Mouse (Mus musculus): ENCODE results near the gene Cst6. TPM values are rescaled to one million over a fixed set of nuclear protein-coding genes. Genes with fewer than 3 reads are reported as not detected.

Cst6 gene
- total and polyA plus RNA-seq, 3 experiments = 0.26 TPM; not detected in 2

DNA sequence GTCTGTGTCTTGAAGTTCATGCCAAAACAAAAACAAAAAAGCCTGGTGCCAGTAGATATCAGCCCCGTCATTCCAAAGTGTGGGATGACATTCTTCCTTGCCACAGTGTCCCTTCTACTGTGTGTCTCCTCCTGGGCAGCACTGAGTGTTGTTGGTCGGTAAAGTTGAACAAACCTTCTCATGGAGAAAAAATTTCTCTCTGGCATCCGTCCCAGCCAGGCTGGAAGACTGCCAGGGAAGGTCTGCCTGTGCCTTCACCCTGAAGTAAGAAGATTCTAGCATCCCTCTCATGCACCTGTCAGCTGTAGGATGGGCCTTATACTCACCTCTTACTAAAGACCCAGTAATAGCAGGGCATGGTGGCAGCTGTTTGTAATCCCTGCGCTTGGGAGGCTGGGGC, 43.5 kb upstream of the Cst6 start:
- Histone ChIP-seq H3K36me3 (ENCODE audit: control insufficient read depth in 1 of 2, insufficient read depth in 2 of 2, low read length in 2 of 2) (peaks cover 0 to 7% of the 10 kb centered on the region in 2 experiments; a peak in 2 of 4 replicates), H3K9ac (ENCODE audit: control insufficient read depth, low read depth, low read length, poor library complexity, severe bottlenecking) (no peak overlapping the region), H3K79me2 (ENCODE audit: control insufficient read depth, insufficient read depth, low read length, poor library complexity) (peaks cover 18% of the 10 kb centered on the region), H3K4me3 (ENCODE audit: control insufficient read depth in 1 of 2, insufficient read depth in 1 of 2, low read depth in 2 of 2, low read length in 2 of 2) (no peak overlapping the region), H3K9me3 (replicated peaks; ENCODE audit: insufficient read depth, low read length) (no peaks in the 10 kb centered on the region), H3K27me3 (ENCODE audit: control insufficient read depth in 1 of 2, insufficient read depth in 2 of 2, low read length in 2 of 2) (no peaks in the 10 kb centered on the region), H3K27ac (ENCODE audit: control insufficient read depth, low read depth, low read length) (no peak overlapping the region), H3K4me1 (ENCODE audit: control insufficient read depth in 1 of 2, insufficient read depth in 2 of 2, low read length in 2 of 2) (peaks cover 0 to 14% of the 10 kb centered on the region in 2 experiments; a peak in 2 of 4 replicates)
- DNase-seq (ENCODE audit: low read depth, low spot score) = peak; percentile 71
- TF ChIP-seq ZMIZ1 (IDR thresholded peaks at IDR 0.05; ENCODE audit: low read depth, low read length) (no peak), ZNF384 (IDR thresholded peaks at IDR 0.05; ENCODE audit: low read depth, low read length) (peak; percentile 49; the same call in 1 of the 2 replicates), TCF12 (IDR thresholded peaks at IDR 0.05; ENCODE audit: low read depth, low read length) (no peak)

DNA sequence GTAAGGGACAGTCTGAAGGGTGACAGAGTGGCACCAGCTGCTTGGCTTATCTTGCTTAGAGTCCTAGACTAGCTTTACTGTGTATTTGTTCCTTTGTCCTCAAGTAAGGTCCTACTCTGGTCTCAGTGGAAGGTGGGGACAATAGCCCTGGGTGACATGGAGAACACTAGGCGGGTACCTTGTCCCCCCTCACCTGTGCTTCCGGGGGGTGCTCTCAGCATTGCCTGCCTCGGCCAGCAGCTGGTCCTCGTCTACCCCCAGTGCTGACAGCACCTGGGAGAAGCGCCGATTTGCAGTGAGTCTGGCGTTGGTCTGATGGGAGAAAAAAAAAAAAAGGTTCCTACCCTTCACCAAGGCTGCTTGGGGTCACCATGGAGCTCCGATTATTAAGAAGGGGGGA, 41.0 kb upstream of the Cst6 start:
- Histone ChIP-seq H3K4me1 (ENCODE audit: control insufficient read depth in 1 of 2, insufficient read depth in 2 of 2, low read length in 2 of 2) (peaks cover 3 to 26% of the 10 kb centered on the region in 2 experiments; a peak in 3 of 4 replicates), H3K27ac (ENCODE audit: control insufficient read depth, low read depth, low read length) (peak overlapping the region; percentile 98), H3K36me3 (ENCODE audit: control insufficient read depth in 1 of 2, insufficient read depth in 2 of 2, low read length in 2 of 2) (peaks cover 0 to 13% of the 10 kb centered on the region in 2 experiments; a peak in 2 of 4 replicates), H3K9ac (ENCODE audit: control insufficient read depth, low read depth, low read length, poor library complexity, severe bottlenecking) (peak overlapping the region; percentile 94), H3K9me3 (replicated peaks; ENCODE audit: insufficient read depth, low read length) (no peaks in the 10 kb centered on the region), H3K4me3 (ENCODE audit: control insufficient read depth in 1 of 2, insufficient read depth in 1 of 2, low read depth in 2 of 2, low read length in 2 of 2) (peak overlapping the region; percentile 70 to 81), H3K79me2 (ENCODE audit: control insufficient read depth, insufficient read depth, low read length, poor library complexity) (peaks cover 39% of the 10 kb centered on the region), H3K27me3 (ENCODE audit: control insufficient read depth in 1 of 2, insufficient read depth in 2 of 2, low read length in 2 of 2) (no peaks in the 10 kb centered on the region)
- DNase-seq (ENCODE audit: low read depth, low spot score) = no peak
- TF ChIP-seq ETS1 (IDR thresholded peaks at IDR 0.05; ENCODE audit: low read depth, low read length) (no peak), MYB (IDR thresholded peaks at IDR 0.05; ENCODE audit: low read depth, low read length) (no peak), GATA1 (IDR thresholded peaks at IDR 0.05; ENCODE audit: low read depth, low read length) (0 out of 2 replicates have a peak, but pooled peaks have one; percentile 21)

DNA sequence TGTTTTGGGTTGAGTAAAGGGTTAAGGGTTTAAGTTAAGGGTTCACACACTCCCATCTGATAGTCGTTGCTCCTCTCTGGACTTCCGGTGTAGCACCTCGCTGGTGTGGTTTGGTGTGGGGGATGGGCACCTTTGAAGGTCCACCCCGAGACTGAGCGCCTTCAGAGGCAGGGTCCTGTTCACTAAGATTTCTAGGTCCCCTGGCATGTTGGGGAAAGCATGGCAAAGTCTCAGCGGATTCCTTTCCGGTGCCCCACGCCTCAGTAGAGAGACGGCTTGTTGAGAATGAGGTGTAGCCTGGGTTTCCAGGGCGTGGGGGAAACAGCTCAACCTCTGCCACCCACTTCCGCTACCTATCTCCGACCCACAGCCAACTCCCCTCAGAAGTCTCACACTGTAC, 40.3 kb upstream of the Cst6 start:
- H3K9ac ChIP-seq (ENCODE audit: control insufficient read depth, low read depth, low read length, poor library complexity, severe bottlenecking) = peak overlapping the region; percentile 94
- peaks cover 39% of the 10 kb centered on the region for H3K79me2 ChIP-seq (ENCODE audit: control insufficient read depth, insufficient read depth, low read length, poor library complexity)
- peak overlapping the region; percentile 98 for H3K27ac ChIP-seq (ENCODE audit: control insufficient read depth, low read depth, low read length)
- H3K9me3 ChIP-seq (replicated peaks; ENCODE audit: insufficient read depth, low read length) = no peaks in the 10 kb centered on the region
- no peaks in the 10 kb centered on the region for H3K27me3 ChIP-seq (ENCODE audit: control insufficient read depth in 1 of 2, insufficient read depth in 2 of 2, low read length in 2 of 2)
- peak overlapping the region; percentile 70 to 81 for H3K4me3 ChIP-seq (ENCODE audit: control insufficient read depth in 1 of 2, insufficient read depth in 1 of 2, low read depth in 2 of 2, low read length in 2 of 2)
- DNase-seq (ENCODE audit: low read depth, low spot score) = peak; percentile 90
- H3K4me1 ChIP-seq (ENCODE audit: control insufficient read depth in 1 of 2, insufficient read depth in 2 of 2, low read length in 2 of 2) = peaks cover 3 to 26% of the 10 kb centered on the region in 2 experiments; a peak in 3 of 4 replicates
- H3K36me3 ChIP-seq (ENCODE audit: control insufficient read depth in 1 of 2, insufficient read depth in 2 of 2, low read length in 2 of 2) = peaks cover 0 to 13% of the 10 kb centered on the region in 2 experiments; a peak in 2 of 4 replicates
- TF ChIP-seq POLR2A (IDR thresholded peaks at IDR 0.05; ENCODE audit: control insufficient read depth in 1 of 2, insufficient read depth in 1 of 2, low read depth in 1 of 2, low read length in 2 of 2, poor library complexity in 1 of 2) = peak; percentile 55 to 83
- TF ChIP-seq ZNF384 (IDR thresholded peaks at IDR 0.05; ENCODE audit: low read depth, low read length) = no peak
- TF ChIP-seq ZC3H11A (IDR thresholded peaks at IDR 0.05; ENCODE audit: low read depth, low read length) = no peak
- TF ChIP-seq CHD1 (IDR thresholded peaks at IDR 0.05; ENCODE audit: low read depth, low read length) = no peak
- TF ChIP-seq MYC (IDR thresholded peaks at IDR 0.05; ENCODE audit: low read depth, low read length) = peak; percentile 96
- TF ChIP-seq CTCF (IDR thresholded peaks at IDR 0.05 in 2 of 3, conservative IDR thresholded peaks at IDR 0.05 in 1 of 3; ENCODE audit: control insufficient read depth in 1 of 3, insufficient read depth in 1 of 3, low read depth in 2 of 3, low read length in 3 of 3, poor library complexity in 1 of 3, severe bottlenecking in 1 of 3) = no peak
- peak; percentile 41; the same call in 1 of the 2 replicates for TF ChIP-seq TAL1 (IDR thresholded peaks at IDR 0.05; ENCODE audit: low read length)
- no peak for TF ChIP-seq UBTF (IDR thresholded peaks at IDR 0.05; ENCODE audit: borderline replicate concordance, insufficient read depth, low read depth, low read length)
- TF ChIP-seq ZMIZ1 (IDR thresholded peaks at IDR 0.05; ENCODE audit: low read depth, low read length) = peak; percentile 44; the same call in 1 of the 2 replicates
- no peak for TF ChIP-seq USF2 (IDR thresholded peaks at IDR 0.05; ENCODE audit: borderline replicate concordance in 1 of 2, insufficient read depth in 1 of 2, low read depth in 1 of 2, low read length in 2 of 2)
- TF ChIP-seq MEF2A (IDR thresholded peaks at IDR 0.05; ENCODE audit: extremely low read depth, insufficient replicate concordance, low read depth, low read length, poor library complexity, severe bottlenecking) = no peak
- TF ChIP-seq GATA1 (IDR thresholded peaks at IDR 0.05; ENCODE audit: low read depth, low read length) = peak; percentile 77
- peak; percentile 54; the same call in 1 of the 2 replicates for TF ChIP-seq KAT2A (conservative IDR thresholded peaks at IDR 0.05; ENCODE audit: low read depth, low read length)
- TF ChIP-seq POLR2AphosphoS2 (IDR thresholded peaks at IDR 0.05; ENCODE audit: low read length) = peak; percentile 75; the same call in 1 of the 2 replicates
- no peak for TF ChIP-seq USF1 (IDR thresholded peaks at IDR 0.05; ENCODE audit: low read depth, low read length)
- TF ChIP-seq NELFE (IDR thresholded peaks at IDR 0.05; ENCODE audit: low read depth, low read length) = peak; percentile 88
- 0 out of 2 replicates have a peak, but pooled peaks have one; percentile 34 for TF ChIP-seq BHLHE40 (IDR thresholded peaks at IDR 0.05; ENCODE audit: borderline replicate concordance, low read depth, low read length)
- TF ChIP-seq MYB (IDR thresholded peaks at IDR 0.05; ENCODE audit: low read depth, low read length) = peak; percentile 34; the same call in 1 of the 2 replicates
- TF ChIP-seq ELF1 (IDR thresholded peaks at IDR 0.05; ENCODE audit: low read depth, low read length) = peak; percentile 84
- TF ChIP-seq TBP (IDR thresholded peaks at IDR 0.05; ENCODE audit: low read depth, low read length) = peak; percentile 75
- peak; percentile 82 for TF ChIP-seq CHD2 (IDR thresholded peaks at IDR 0.05; ENCODE audit: low read length)
- 0 out of 2 replicates have a peak, but pooled peaks have one; percentile 35 for TF ChIP-seq E2F4 (IDR thresholded peaks at IDR 0.05; ENCODE audit: borderline replicate concordance, low read depth, low read length)

All from MEL (cell line).